Mouse (Mus musculus) stomach, embryonic 14.5 days (tissue): ENCODE results near the gene Sgf29. TPM values are rescaled to one million over a fixed set of nuclear protein-coding genes. Genes with fewer than 3 reads are reported as not detected.
"Not testable (repeated sequence)": the region's sequence is repeated elsewhere in the genome, so short reads cannot be mapped to it uniquely, and the experiment has no call there.

Experiments used
- ATAC-seq: fragments of 200-750 bp; cut with Nextera tagmentation; 2 replicates; pipeline ENCODE4 v1.8.0; 2017; ENCODE audit warnings: low read depth, moderate TSS enrichment; ENCODE audit not compliant: insufficient number of reproducible peaks, insufficient read depth, low FRiP score
- H3K27ac ChIP-seq: fragments of 300-500 bp; sonication (generic); 2 replicates; pipeline ENCODE4 v1.5.1; 2014; ENCODE audit warnings: mild to moderate bottlenecking, low read length, moderate library complexity, mixed read lengths
- H3K27me3 ChIP-seq: fragments of 300-500 bp; sonication (generic); 2 replicates; pipeline ENCODE4 v1.6.1; 2014; ENCODE audit warnings: low read length, control low read depth, mixed read lengths; ENCODE audit not compliant: control insufficient read depth, insufficient read depth
- H3K36me3 ChIP-seq: fragments of 300-500 bp; sonication (generic); 2 replicates; pipeline ENCODE4 v1.6.1; 2014; ENCODE audit warnings: mild to moderate bottlenecking, control low read depth, low read length, moderate library complexity, mixed read lengths; ENCODE audit not compliant: control insufficient read depth, insufficient read depth
- H3K4me1 ChIP-seq: fragments of 300-500 bp; sonication (generic); 2 replicates; pipeline ENCODE4 v1.6.1; 2014; ENCODE audit warnings: low read length, control low read depth, mixed read lengths; ENCODE audit not compliant: control insufficient read depth, insufficient read depth
- H3K4me2 ChIP-seq: fragments of 300-500 bp; sonication (generic); replicated peaks from 2 replicates; pipeline ENCODE4 v1.6.1; 2014; ENCODE audit warnings: low read depth, low read length, control low read depth
- H3K4me3 ChIP-seq: fragments of 300-500 bp; sonication (generic); 2 replicates; pipeline ENCODE4 v1.5.1; 2014; ENCODE audit warnings: low read depth, low read length, control low read depth
- H3K9ac ChIP-seq: fragments of 300-500 bp; sonication (generic); replicated peaks from 2 replicates; pipeline ENCODE4 v1.6.1; 2014; ENCODE audit warnings: low read depth, mild to moderate bottlenecking, control low read depth, low read length, moderate library complexity, mixed read lengths
- H3K9me3 ChIP-seq: fragments of 300-500 bp; sonication (generic); 2 replicates; pipeline ENCODE4 v1.6.1; 2016; ENCODE audit warnings: low read depth, low read length, control low read depth; ENCODE audit not compliant: control insufficient read depth
- WGBS: fragments of 180-500 bp; shearing (Covaris S2); extraction: QIAGEN DNeasy Blood & Tissue Kit; methylation state at CpG from one replicate; pipeline ENCODE4 v1.1.7; 2014; 5-methylcytosine and 5-hydroxymethylcytosine counted together
- polyA plus RNA-seq: library from polyadenylated mRNA; unstranded; fragments of >200 nt; fragmentation: Nextera tagmentation; extraction: Ambion mirVana; gene quantifications from 2 replicates; pipeline ENCODE4 v1.2.1, GENCODE M21; 2014

Sgf29 gene
- polyA plus RNA-seq, 1 experiment from 2014 or later = 67.4 TPM

DNA sequence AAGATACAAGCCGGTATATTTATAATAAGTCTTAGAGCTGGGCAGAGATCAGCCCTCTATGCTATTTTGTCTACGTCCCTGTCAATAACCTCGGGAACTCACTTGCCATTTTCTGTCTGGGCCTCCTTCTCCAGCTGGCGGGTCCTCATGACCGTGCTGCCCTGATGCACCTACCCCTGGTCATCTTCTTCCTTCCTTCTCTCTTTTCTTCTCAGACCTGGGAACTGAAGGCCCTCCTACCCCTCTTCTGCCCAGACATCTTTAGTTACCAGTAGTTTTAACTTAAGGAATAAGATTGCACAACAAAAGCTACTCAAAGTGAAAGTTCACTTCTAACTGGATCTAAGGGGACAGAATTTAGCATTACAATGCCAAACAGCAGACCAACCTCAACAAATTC lies 30.6 kb downstream of the Sgf29 start:
- Histone ChIP-seq H3K9ac (no peak overlapping the region), H3K4me2 (no peak overlapping the region), H3K9me3 (no peaks in the 10 kb centered on the region), H3K4me1 (no peaks in the 10 kb centered on the region), H3K36me3 (no peaks in the 10 kb centered on the region), H3K27ac (no peak overlapping the region), H3K27me3 (no peaks in the 10 kb centered on the region), H3K4me3 (no peak overlapping the region)
- no peak for ATAC-seq
- 81% methylated on average over 5 of the region's 5 CpGs for WGBS

DNA sequence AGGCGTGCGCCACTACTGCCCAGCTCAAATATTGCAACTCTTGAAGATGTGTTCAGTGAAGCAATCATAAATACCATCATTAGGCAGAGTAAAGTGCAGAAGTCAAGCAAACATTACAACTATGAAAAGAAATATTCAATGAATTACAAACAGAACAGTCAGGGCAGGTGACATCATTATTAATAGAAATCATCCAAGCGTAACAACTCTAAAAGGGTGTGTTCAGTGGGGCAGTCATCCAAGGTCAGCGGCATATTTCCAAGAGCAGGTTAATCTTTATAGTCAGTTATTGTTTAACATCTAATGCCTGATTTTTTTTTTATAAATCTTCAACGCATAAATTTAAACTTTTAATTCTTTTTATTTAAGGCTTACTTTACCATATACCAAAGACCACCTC lies 32.1 kb downstream of the Sgf29 start:
- Histone ChIP-seq H3K4me2 (no peak overlapping the region), H3K27me3 (no peaks in the 10 kb centered on the region), H3K27ac (no peak overlapping the region), H3K9ac (no peak overlapping the region), H3K4me3 (no peak overlapping the region), H3K36me3 (no peaks in the 10 kb centered on the region), H3K4me1 (no peaks in the 10 kb centered on the region), H3K9me3 (no peaks in the 10 kb centered on the region)
- no peak for ATAC-seq
- 81% methylated on average over 5 of the region's 5 CpGs for WGBS

GRCm38 (mm10) chr7:126688156-126688555 lies 39.0 kb downstream of the Sgf29 start:
- ATAC-seq = not testable (repeated sequence)

DNA sequence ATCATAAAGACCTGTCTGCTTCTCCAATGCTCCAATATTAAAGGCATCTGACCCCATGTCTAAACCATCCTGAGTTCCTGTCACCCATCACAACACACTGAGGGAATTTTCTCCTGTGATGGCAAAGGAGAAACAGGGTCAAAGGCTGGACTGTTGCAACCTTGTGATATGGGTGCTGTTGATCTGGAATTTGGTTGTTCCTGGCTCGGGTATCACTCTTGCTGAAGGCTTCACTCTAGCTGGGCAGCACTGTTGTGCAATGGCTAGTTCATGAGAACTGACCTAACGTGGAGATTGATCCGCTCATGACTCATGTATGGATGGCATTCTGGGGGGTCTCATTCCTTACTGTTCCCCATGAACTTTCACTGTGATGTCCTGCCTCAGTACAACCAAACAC lies 39.9 kb downstream of the Sgf29 start:
- H3K36me3 ChIP-seq = peaks cover 14% of the 10 kb centered on the region
- no peaks in the 10 kb centered on the region for H3K27me3 ChIP-seq
- no peak overlapping the region for H3K4me2 ChIP-seq
- no peak overlapping the region for H3K27ac ChIP-seq
- no peak overlapping the region for H3K9ac ChIP-seq
- 77% methylated on average over 3 of the region's 3 CpGs for WGBS
- no peak for ATAC-seq
- H3K4me1 ChIP-seq = no peaks in the 10 kb centered on the region
- H3K4me3 ChIP-seq = no peak overlapping the region
- H3K9me3 ChIP-seq = no peaks in the 10 kb centered on the region

More at GRCm38 (mm10) chr7:126688156-126688555, 39.0 kb downstream of the Sgf29 start:
- WGBS = 64% methylated on average over 4 of the region's 4 CpGs
- H3K27ac ChIP-seq, H3K27me3 ChIP-seq, H3K9ac ChIP-seq, H3K4me3 ChIP-seq, H3K4me2 ChIP-seq, H3K9me3 ChIP-seq, H3K4me1 ChIP-seq: not testable (repeated sequence)
- H3K36me3 ChIP-seq = peaks cover 14% of the 10 kb centered on the region

GRCm38 (mm10) chr7:126690737-126691136 lies 41.6 kb downstream of the Sgf29 start:
- Histone ChIP-seq H3K27ac (no peak overlapping the region), H3K36me3 (peaks cover 14% of the 10 kb centered on the region), H3K4me1 (no peaks in the 10 kb centered on the region), H3K27me3 (no peaks in the 10 kb centered on the region), H3K4me3 (no peak overlapping the region), H3K4me2 (no peak overlapping the region), H3K9me3 (no peaks in the 10 kb centered on the region), H3K9ac (no peak overlapping the region)
- no peak for ATAC-seq
- 87% methylated on average over 3 of the region's 3 CpGs for WGBS

- no peaks in the 10 kb centered on the region for H3K27me3 ChIP-seq
- peaks cover 3% of the 10 kb centered on the region; the same call in 1 of the 2 replicates for H3K4me1 ChIP-seq
- peaks cover 14% of the 10 kb centered on the region for H3K36me3 ChIP-seq
- H3K27ac ChIP-seq = no peak overlapping the region
- H3K9me3 ChIP-seq = no peaks in the 10 kb centered on the region
- H3K4me3 ChIP-seq = no peak overlapping the region
- no peak overlapping the region for H3K4me2 ChIP-seq
- no peak overlapping the region for H3K9ac ChIP-seq
- 88% methylated on average over 5 of the region's 5 CpGs for WGBS
- no peak for ATAC-seq
Observed at GRCm38 (mm10) chr7:126691676-126692075, 42.6 kb downstream of the Sgf29 start.

- Histone ChIP-seq H3K9me3 (no peaks in the 10 kb centered on the region), H3K27me3 (no peaks in the 10 kb centered on the region), H3K4me3 (no peak overlapping the region), H3K4me1 (peaks cover 6% of the 10 kb centered on the region; the same call in 1 of the 2 replicates), H3K27ac (no peak overlapping the region), H3K9ac (no peak overlapping the region), H3K36me3 (peaks cover 14% of the 10 kb centered on the region), H3K4me2 (no peak overlapping the region)
- WGBS = 95% methylated on average over 26 of the region's 26 CpGs
- no peak for ATAC-seq
Observed at GRCm38 (mm10) chr7:126692426-126692825, 43.3 kb downstream of the Sgf29 start.

DNA sequence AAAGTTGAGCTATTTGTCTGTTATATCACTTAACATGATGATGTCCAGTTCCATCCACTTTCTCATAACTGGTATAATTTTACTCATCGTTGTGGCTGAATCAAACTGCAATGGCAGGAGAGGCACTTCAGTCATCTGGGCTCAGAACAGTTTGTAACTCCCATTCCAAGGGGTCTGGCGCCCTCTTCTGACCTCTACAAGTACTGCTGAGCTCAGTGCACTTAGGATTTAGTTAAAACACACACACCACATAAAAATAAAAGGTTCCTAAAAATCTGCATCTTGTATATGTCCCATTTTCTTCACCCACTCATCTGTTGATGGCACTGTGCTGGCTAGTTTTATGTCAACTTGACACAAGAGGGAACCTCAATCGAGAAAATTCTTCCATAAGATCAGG lies 44.1 kb downstream of the Sgf29 start:
- Histone ChIP-seq H3K36me3 (peaks cover 14% of the 10 kb centered on the region), H3K9ac (no peak overlapping the region)

GRCm38 (mm10) chr7:126693781-126694180 lies 44.7 kb downstream of the Sgf29 start:
- Histone ChIP-seq H3K27me3 (no peaks in the 10 kb centered on the region), H3K27ac (no peak overlapping the region), H3K4me1 (peaks cover 6% of the 10 kb centered on the region; the same call in 1 of the 2 replicates), H3K4me2 (no peak overlapping the region), H3K9me3 (no peaks in the 10 kb centered on the region), H3K36me3 (peaks cover 14% of the 10 kb centered on the region), H3K9ac (no peak overlapping the region), H3K4me3 (no peak overlapping the region)
- ATAC-seq = no peak
- WGBS = 80% methylated on average over 7 of the region's 7 CpGs

More for the DNA sequence above, 44.1 kb downstream of the Sgf29 start:
- no peak for ATAC-seq
- peaks cover 6% of the 10 kb centered on the region; the same call in 1 of the 2 replicates for H3K4me1 ChIP-seq
- H3K9me3 ChIP-seq = no peaks in the 10 kb centered on the region
- no peak overlapping the region for H3K27ac ChIP-seq
- H3K4me2 ChIP-seq = no peak overlapping the region
- no peak overlapping the region for H3K4me3 ChIP-seq
- 27% methylated on average over 3 of the region's 3 CpGs for WGBS
- H3K27me3 ChIP-seq = no peaks in the 10 kb centered on the region
